Mouse (Mus musculus) layer of hippocampus, adult 11-12 months (tissue): Measurements from ENCODE around the gene Wnt8b.

Source experiments
- DNase-seq: peaks from one replicate; pipeline ENCODE4 v3.0.0; 2022; ENCODE audit warnings: low spot score

Wnt8b gene

DNA sequence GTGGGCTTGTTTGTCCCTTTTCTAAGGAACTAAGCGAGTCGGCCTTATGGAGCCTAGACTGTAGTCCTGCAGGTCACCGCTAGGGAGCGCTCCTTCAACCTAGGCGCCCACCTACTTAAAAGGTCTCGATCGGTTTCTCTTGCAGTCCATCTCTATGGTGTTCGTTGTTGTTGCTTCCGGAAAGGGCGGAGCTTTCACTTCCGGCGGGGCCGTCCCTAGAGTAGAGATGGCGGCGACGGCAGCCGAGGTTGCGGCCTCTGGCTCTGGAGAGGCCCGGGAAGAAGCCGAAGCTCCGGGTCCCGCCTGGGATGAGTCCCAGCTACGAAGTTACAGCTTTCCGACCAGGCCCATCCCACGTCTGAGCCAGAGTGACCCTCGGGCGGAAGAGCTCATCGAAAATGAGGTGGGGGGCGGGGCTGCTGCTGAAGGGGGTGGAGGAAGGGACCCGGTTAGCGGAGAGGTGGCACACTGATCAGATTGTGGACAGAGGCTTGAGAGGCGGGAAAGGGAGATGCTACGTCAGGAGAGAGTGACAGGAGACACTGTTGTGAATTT is 69.5 kb downstream of the Wnt8b start, which contains the start of gene Hif1an:
Gene Hif1an (plus strand): TSS at position 199 of the 555 bp plus-strand sequence.
- peak; percentile 97 for DNase-seq
